Mouse (Mus musculus) testis, postnatal 14 days (tissue): ENCODE data around the gene Tbx19.

ENCODE experiments used
- DNase-seq: peaks from one replicate; pipeline ENCODE4 v3.0.0; 2021; ENCODE audit warnings: low spot score

Gene Tbx19

DNA sequence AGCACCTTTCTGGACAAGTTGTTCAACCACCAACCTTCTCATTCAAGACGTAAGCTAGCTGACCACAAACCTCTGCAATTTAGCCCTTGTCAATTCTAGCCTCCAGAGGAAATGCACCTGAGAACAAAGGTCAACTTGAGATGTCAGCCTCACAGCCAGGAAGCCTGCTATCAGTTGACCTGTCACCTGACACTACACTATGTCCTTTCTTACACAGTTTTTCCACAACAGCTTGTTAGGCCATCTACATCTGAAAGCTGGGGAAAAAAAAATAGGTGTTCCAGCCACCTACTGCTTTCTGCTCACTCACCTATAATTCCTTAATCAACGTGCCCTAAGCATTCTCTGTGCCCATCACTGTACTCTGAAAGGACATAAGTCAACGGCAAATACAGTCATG lies 23.6 kb upstream of the Tbx19 start:
- no peak for DNase-seq

DNA sequence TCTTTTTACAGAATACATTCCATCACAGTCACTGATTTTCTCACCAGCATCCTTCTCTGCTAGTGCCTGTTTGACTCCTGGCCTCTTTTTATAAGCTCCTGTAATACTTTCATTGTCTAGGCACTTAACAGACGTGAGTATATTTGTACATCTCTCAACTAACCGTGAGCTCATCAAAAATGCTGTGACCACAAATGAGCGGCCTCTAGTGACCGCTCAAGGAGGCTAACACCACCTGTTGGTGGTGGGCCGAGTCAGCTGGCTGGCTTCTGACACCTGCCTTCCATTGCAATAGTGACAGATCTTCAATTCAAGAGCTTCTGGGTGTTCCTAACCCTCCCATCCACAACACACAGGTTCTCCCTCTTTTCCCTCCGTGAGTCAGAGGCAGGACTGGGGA lies 22.8 kb upstream of the Tbx19 start:
- DNase-seq = no peak

DNA sequence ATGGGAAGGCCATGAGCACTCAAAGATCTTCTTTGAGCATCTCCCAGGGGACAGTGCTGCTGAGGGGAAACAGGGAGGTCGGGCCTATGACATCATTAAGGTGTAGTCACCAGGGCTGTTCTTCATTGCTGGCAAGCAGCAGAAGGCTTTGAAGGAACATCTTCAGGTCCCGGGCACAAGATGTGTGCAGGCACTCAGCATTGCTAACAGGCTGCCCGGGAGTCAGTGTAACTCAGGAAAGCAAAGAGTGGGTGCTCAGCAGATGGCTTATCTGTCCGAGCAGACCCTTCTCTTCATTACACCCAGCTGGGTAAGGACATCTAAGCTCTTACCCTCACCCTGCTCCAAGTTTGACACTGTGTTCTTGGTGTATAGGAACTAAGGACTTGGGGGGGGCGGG lies 18.7 kb upstream of the Tbx19 start:
- DNase-seq = no peak

DNA sequence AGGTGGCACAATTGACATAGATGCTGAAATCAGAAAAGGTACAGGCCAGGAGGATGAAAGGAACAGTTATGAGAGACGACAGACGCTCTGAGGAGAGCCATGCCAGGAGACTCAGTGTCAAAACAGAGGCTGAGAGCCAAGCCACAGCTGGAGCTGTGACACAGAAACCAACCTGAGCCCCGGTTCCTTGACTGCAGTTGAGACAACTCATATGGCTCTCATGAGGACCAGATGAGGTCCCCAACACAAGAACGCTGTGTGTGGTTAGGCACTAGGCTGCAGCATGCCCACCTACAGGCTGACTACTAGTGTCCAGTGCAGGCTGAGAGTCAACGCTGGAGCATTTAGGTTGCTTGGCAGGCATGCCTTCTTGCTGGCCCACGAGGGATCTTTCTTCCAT lies 17.5 kb upstream of the Tbx19 start:
- DNase-seq = no peak

DNA sequence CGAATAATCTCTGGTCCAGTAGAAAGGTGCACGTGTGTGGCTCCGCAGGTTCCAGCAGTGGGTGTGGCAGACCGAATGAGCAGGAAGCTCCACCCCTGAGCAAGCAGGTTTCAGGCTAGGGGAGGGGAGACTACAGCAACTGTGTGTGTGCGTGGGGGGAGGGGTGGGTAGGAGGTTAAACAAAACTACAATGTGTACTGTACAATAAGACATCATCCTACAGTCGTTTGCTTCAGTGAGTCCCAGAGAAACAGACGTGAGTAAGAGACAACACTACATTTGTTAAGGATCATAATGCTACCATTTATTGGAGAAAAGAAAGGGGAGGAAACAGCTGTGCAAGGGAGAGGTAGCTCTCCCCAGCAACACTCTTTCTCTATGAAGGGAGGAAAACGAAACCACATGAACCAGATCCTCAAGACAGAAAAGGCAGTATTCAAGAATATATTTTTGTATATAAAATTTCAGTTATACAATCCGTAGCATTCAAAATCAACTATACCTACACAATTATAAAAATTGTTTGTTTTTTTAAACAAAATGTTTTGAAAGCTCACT lies 13.6 kb upstream of the Tbx19 start:
- DNase-seq = no peak

DNA sequence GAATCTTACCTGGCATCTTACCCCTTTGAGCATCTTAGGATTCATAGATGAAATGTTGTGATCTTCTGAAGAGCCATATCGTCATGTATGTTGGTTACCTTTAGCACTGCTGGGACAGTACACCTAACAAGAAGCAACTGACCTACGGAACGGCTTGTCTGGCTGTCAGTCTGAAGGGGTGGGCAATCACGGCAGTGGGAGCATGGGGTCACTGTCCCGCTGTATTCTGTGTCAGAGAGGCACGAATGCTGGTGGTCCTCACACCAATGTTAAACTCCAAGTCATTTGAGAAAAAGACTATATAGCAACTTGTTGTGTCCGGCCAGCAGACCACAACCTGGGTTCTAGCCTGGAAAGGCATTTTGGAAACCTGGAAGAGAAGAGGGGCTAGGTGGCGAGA lies 10.7 kb upstream of the Tbx19 start:
- DNase-seq = no peak

DNA sequence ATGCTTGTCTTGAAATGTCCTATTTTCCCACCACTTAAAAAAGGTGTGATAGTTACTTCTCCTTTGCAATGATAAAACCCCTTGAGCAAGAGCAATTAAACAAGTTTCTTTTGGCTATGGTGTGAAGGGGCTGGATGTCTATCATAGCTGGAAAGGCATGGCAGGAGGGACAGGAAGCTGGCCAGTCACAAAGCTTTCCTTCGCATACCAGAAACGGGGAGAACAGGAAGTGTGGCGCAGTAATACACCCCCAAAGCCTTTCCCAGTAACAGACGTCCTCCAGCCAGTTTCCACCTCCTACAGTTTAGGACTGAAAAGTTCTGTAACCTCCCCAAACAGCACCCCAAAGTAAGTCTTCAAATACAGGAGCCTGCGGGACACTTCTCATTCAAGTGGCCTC lies 9.6 kb upstream of the Tbx19 start:
- DNase-seq = no peak

DNA sequence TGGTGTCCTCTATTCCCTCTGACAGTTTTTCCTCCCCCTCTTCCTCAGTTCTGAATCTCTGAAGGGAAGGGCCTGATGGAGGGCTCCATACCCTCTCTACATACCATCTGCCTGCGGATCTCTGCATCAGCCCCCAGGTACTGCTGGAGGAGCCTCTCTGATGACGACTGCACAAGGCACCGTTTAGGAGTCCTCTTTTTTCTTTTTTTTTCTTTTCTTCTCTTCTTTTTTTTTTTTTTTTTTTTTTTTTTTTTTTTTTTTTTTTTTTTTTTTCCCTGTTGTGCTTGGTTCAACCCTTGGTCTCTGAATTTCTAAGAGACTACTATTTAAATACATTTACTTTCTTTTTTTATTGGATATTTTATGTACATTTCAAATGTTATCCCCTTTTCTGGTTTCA lies 8.9 kb upstream of the Tbx19 start:
- DNase-seq = no peak

DNA sequence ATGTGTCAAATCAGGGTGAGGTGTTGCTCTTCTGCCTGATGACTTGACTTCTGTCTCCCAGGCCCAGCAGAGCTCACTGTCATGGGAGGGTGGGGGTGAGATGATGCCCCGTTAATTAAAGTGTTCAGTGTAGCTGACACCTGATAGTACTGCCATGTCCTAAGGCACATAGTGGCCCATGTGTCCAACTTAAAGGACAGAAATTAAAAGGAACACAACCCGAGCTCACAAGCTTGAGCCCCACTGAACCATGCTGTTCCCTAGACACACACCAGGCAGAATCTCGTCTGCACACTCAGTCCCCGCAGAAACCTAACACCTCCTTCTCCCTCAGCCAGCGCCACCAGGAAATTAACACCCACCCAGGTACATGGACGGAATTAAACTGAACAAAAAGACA lies 4.3 kb upstream of the Tbx19 start:
- DNase-seq = no peak

DNA sequence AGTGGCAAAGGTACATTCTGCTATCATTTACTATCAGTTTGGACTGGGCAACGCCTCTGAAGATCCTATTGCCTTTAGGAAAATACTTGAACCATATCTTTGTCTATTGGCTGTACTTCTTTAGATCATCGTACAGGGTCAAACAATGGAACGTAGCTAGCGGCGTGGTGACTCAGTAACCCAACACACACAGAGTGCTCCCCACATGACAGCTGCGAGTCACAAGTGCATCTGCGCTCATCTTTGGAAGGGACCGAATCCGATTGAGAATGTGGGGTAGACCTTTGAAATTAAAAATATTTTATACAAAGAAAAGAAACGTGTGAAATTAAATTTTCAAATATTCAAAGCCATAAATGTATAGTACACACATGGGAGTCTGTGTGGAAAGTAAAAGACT lies 1.7 kb downstream of the Tbx19 start:
- no peak for DNase-seq

DNA sequence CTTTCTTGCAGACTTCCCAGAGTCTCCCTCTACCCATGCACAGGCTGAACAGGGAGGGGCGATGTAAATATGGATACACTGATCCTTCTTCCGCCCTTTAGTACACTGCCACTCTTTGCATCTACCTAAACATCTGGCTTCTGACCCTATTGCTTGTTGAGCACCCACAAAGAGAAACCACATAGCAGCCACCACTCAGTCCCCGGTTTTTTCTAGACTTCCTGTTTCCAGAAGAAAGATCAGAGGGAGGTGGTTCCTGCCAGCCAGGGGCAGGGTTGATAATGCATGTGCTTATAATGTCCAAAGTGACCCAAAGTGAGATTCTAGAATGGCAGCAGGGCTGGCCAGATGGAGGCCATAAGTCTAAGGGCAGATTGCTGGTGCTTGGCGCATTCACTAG lies 6.4 kb downstream of the Tbx19 start:
- no peak for DNase-seq

DNA sequence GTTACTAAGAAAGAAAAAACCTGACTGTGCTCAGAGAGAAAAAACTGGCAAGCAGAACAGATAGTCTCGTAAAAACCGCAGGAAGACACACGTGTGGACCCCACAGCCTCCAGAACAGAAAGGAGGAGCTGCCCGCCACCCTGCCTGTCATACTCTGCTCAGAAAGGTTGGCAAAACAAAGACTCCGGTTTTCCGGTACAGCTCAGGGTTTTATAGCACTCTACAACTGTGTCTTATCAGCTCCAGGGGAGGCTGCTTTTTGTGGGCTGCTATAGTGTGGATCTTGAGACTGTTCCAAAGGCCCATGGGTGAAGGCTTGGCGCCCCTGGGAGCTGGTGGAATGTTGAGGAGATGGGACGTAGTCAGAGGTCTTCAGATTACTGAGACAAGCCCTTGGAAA lies 9.4 kb downstream of the Tbx19 start:
- DNase-seq = no peak

DNA sequence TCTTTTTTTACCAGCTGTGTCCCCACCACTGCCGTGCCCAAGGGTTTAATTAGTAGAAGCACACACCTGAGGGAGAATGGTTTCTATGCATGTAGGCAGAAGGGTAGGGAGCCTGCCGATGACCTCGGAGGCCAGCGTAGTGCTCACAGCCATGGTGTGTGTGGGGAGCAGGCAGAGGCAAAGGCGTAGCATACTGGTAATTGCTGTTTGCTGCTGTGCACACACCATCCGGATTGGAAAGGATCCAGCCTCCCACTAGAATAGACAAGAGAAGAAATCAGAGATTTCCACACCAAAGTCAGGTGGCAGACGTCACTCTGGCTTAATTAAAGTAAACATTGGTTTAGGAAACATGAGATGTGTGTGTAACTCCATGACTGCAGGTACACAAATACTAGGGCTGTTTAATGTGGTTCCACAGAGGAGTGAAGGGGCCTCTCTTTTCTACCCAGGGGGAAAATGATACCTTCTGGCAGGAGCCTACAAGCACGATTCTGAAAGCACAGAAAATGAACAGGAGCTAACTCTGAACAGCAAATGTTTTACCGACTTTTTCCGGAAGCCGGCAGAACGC lies 18.1 kb downstream of the Tbx19 start:
- DNase-seq = no peak

DNA sequence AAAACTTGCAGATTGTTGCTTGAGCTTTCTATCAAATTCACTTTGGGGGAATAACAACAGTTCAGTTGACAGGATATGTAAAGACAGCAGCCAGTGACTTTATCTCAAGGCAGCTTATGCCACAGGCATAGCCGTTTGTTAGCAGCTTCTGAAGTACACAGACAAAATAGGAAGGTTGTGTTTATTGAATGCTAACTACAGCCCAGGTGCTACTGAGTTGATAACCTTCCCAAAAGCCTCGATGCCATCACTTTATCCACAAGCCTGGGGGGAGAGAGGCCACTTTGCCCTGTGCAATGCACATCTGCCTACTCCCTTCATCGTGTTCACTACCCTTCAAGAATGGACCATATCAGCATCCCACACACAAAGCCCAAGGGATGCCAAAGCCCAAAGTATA lies 20.3 kb downstream of the Tbx19 start:
- DNase-seq = no peak

DNA sequence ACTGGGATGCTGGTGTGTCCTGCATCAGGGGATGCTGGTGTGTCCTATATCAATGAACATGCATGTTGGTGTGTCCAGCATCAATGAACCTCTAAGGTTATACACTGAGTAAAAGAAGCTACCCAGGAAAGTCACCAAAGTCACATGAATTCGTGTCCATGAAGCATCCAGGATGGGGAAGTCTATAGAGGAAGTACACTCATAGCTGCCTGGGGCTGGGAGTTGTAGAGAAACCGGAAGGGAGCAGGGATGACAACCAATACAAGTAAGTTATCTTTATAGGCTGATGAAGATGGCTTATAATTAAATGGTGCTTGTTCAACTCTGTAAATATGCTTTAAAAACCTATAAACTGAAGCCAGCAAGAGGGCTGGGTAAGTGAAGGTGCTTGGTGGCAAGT lies 26.7 kb downstream of the Tbx19 start:
- no peak for DNase-seq

DNA sequence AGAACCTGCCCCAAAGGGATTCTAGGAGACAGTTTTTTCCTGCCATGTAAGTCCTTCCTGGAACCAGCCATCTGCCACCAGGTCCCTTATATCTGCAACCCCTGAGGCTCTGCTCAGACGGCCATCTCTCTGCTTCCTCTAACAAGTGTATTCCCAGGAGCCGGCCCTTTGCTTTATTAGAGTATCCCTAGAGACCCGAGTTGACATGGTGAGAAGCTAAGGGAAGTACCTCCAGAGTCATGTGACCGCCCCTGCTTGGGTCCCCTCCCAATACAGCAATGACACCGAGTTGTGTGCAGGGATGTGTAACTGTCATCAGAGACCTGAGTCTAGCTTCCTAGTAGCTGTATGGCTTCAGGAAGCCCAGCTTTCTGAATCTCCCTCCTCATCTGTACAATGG lies 27.3 kb downstream of the Tbx19 start:
- DNase-seq = no peak

DNA sequence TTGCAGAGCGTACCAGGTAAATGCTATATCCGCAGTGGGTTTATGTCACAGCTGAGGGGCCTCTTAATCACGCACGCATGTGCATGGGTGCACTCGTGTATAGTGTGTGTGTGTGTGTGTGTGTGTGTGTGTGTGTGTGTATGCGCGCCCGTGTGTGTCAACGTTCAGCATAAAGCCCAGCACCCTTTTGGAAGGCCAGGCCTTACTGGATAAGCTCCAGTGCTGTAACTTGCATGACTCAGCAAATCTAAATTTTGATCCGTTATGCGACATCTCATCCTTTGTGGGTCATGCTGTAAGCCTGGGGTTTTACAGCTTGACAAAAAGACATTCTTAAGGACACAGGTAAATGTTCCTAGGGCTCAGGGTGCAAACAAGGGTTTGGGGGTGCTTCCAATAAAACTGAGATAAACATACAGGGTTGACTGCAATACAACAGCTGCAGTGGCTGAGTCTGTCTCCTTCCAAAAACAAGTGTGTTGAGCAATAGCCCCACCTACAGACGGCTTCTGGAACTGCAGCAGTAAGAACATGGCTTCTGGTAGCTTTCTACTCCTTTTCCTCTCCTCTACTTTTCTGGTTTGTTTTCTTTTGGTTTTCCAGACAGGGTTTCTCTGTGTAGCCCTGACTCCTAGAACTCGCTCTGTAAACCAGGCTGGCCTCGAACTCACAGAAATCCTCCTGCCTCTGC lies 28.2 kb downstream of the Tbx19 start:
- peak; percentile 48 for DNase-seq

DNA sequence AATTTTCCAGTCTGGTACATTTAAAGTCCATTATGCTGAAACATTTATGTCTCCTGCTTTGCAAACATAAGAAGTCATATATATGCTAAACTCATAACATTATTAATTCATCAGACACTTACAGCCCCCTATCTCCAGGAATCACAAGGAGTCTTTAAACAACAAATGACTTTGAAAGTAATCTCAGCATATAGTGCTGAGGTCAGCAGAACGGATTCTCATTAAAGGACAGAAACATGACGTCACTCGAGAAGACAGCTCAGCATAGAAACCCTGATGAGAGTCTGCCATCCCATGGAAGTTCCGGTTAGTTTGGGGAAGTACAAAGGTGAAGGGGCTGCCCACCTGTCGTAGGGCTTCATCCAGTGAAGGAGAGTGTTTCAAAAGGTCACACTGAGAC lies 31.0 kb downstream of the Tbx19 start:
- no peak for DNase-seq

DNA sequence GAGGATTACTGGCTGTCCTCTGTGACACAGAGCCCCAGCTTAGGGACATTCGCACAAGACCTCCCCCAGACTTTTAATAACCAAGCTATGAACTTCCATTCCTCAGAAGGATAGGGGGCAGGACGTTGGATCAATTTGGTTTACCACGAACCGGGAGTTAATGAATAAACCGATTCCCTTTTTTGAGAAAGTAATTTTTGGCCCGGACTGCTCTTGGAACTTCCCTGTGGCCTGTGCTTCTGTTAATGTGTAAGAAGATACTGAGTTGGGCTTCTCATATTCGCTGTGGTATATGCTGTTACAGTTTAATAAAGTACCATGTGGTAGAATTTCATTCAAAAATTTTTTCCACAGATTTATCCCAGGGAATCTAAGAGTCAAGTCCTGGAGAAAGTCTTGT lies 39.5 kb downstream of the Tbx19 start:
- DNase-seq = no peak

DNA sequence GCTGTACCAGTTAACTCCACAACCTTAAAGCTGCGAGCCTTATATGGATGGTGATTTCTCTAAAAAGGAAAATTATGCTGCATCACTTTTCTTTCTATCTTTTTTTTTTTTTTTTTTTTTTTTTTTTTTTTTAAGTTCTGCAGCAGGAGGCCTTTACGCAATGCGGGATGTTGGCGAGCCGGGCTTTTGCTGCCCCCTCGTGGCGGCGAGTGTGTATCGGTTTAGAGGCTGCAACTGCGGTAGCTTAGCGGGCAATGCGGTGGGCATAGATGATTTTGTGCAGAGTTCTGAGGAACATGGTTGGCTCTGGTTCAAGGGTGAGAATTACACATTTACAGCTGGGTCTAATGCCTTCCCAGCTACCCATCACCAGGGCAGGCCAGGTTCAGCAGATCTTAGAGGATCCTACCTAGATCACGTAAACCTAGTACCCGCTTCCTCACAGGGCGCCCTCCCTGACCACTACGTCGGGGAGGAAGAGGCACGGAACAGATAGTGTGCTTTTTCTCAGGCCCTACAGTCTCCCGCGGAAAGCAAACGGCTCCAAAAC lies 40.1 kb downstream of the Tbx19 start:
- peak; percentile 78 for DNase-seq

DNA sequence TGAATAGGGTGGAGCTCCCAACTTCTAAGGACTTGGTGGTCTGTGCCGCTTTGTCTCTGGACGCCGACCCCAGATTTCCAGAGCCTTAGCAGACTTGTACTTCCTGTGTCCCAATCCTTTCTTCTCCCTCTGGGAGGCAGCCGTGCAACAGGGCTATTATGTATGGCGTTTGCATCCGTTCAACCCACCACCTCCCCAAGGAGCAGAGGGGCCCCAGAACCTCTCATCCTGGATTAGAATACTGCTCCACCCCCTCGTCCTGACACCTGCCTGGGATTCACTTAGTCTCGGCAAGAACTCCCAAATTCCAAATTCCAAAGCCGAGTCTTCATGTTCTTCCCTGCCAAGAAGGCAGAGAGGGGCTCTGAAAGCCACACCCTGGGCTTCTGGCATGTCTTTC lies 40.8 kb downstream of the Tbx19 start:
- peak; percentile 11 for DNase-seq

DNA sequence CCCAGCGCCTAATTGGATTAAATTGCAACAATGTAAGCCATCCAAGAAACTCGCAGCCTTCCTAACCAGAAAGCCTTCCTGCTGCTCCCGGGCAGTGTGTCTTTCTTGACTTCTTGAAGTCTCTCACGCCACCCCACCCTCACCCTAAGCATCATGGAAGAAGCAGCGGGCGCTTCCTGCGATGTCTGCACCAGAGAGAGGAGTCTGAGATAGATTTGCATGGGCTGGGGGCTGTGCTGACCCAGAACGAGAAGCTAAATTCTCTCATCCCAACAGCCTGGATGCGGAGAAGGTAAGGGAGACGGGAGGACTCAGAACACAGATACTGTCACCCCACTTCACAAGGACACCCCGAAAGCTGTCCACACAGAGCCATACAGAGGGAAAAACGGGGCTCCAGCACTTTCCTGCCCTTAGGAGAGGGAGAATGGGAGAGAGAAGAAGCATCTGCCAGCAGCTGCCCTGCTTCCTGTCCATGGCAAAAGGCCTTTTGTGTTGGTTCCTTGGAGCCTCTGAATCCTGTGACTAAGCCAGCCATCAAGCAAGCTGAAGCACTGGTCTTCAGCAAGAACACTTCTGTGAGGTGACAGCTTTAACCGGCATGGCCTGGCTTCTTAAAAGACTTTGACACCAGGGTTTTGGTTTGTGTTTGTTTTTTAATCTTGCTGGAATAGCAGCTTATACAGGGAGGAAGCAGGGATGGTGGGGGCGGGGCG lies 41.4 kb downstream of the Tbx19 start:
- DNase-seq = peak; percentile 49
